Mouse (Mus musculus) thymus, adult 18-20 months (tissue): ENCODE results near the gene Gpr55.

Experiments used
- DNase-seq, 2 experiments: peaks; one replicate each; pipeline ENCODE4 v3.0.0; 2022; ENCODE audit warnings: mixed read lengths in 2 of 2

Gpr55 gene

DNA sequence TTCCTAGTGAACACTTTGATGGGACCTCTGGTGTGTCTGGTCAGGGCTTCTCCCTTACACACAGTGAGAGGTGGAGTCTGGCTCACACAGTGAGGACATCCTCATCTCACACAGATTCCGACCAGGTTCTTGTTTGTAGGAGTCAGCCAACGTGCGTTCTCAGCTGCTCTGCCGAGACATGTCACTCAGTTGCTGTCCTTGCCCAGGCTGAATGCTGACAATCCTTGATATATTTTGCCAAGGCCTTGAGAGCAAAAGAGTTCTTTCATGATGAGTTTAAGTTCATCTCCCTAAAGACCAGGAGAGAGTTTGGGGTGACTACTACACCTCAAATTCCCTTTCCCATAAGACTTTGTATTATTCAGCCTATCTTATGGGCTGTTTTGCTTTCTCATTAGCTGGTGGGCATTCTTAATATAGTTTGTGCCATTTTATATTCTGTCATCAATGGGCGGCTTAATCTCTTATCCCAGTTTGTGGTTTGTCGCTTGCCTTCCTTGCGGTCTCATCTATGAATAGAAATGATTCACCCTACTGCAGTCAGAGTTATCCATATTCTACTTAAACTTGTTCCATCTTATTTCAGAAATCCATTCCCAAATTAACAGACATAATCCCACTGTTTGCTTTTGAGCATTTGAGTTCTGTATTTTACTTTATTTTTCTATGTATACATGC lies 47.6 kb downstream of the Gpr55 start:
- no peak for DNase-seq

DNA sequence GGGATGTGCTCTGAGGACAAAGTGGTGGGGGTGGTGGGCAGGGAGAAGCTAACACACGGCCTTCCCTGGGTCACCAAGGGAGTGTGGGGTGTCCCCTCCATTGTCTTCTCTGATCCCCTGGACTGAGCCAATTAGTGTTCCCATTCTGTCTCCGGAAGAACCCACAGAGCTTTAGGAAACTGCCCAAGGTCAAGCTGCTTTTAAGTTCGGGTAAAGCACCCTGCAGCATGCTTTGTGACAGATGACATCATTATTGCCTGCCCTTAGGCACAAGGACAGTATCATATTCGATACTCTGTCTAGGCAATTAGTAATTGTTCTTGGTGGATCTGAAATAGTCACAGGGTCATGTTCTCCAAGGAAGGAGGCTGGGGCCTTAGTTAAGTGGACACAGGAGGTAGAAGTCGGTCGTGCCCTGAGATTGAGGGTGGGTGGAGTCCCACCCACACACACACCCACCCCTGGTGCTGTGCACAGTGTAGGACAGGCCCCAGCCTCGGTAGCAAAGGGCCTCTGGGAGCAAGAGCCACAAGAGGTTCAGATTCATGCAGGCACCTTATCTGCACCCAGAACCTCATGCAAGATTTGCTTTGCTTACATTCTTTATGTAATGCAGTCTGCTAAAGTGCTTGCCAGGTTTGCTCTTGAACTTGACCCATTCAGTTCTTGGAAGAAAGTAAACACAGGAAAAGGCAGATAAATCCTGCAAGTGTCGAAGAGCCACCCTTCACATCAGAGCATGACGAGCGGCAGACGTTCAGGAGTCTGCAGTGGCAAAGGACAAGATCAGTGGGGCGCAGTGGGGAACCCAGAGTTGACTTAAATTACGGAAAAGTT lies 51.8 kb downstream of the Gpr55 start:
- DNase-seq: no peak

DNA sequence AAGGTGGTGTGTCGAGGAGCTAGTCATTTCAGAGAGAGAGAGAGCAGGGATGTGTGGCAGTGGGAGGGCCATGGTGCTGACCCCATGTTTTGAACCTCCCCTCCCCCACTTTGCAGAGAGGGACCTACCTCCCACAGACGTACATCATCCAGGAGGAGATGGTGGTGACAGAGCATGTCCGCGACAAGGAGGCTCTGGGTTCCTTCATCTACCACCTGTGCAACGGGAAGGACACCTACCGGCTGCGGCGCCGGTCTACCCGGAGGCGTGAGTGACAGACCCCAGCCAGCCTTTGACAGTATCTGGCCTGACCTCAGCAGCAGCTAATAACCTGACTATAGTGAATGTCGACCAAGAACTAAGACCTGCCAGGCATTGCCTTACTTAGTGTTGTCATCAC lies 53.9 kb downstream of the Gpr55 start:
- DNase-seq: no peak

DNA sequence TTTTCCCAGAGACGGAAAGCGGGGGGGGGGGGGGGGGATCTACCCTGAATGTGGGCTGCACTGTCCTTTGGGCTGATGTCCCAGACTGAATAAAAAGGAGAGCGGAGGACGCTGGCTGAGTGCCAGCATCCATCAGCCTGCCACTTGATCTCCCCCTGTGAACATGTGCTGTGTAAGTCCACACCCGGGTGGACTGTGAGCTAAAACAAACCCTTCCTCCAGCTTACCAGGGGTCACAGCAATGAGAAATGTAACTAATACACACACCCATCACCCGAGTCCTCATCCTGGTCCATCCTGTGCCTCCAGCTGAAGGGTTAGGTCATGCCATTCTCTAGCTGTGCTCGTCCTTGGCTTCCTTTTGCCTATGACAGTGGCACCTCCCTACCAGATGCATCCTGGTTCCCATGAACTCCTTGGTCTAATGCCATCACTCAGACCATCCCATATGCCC lies 58.7 kb downstream of the Gpr55 start:
- DNase-seq: no peak

DNA sequence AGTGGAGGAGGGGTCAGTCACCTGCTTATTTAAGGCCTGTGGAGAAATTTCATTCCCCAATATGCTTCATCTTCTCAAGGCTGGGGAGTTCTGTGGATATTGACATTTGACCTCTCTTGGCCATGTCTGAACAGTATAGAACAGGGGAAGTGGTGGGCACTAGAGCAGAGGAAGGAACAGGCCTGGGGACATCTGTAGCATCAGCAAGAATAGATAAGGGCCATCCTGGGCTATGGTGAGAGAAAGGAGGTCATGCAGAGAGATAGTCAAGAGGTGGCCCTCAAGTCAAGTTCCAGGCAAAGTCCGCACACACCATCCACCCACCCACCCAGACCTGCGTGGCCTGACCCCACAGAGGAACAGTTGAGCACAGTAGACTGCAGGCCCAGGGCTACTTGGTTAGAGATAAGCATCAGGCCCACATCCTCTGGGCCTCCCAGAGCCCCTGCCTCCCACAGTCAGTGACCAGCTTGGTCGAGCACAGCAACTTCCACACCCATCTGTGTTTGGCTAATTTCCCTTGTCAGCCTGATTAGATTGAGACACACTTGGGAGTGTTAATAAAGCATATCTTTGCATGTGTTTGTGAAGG lies 59.2 kb downstream of the Gpr55 start:
- no peak for DNase-seq

DNA sequence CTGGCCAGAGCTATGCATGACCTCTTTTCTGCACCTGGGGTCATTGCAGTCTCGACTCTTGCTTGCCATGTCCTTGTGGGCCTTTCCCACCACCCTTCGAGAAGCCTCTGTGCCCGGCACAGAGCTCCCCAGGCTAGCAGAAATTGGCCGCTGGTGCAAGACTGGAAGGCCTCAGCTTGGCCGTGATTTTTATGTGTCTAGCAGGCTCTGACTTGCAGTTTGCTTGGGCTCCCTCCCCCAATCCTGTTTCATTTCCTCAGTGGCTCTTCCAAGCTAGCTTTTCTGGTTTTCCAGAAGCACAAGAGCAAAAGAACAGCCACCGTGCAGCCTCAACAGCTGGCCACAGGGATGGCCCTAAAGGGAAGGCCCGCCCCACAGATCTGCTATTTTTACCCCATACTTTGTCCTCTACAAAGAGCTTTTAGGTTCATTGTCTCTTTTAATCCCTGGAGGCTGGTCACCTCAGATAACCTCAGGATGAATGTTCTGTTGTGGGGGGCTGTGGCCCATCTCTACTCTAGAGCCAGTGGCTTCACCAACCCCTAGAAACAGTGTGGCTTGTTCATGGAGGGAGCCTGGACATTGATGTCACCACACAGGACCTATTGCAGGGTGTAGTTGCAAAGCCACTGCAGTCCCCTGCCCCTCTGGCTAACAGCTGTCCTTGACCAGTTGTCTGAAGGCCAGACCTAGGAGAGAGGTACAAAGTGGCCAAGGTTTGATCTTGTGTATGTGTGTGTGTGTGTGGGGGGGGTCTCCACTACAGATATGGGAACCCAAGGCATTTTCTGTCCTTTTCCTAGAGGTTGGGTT lies 60.1 kb downstream of the Gpr55 start:
- DNase-seq: no peak

DNA sequence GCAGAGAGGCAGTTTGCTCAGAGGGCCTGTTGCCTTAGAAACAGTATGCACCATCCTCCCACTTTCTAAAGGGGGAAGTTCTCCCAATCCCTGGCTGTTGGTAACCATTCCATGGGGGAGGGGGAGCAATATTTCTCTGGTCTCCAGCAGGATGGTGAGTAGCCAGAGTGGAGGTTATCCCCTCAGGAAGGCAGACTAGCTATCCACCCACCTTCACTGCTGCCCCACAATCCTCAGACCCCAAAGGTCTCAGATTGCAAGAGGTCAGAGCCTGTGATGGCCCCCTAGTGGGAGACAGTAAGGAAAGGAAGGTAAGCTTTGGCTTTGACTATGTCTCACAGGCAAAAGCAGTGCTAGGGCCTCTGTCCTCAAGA lies 61.4 kb downstream of the Gpr55 start:
- no peak for DNase-seq

DNA sequence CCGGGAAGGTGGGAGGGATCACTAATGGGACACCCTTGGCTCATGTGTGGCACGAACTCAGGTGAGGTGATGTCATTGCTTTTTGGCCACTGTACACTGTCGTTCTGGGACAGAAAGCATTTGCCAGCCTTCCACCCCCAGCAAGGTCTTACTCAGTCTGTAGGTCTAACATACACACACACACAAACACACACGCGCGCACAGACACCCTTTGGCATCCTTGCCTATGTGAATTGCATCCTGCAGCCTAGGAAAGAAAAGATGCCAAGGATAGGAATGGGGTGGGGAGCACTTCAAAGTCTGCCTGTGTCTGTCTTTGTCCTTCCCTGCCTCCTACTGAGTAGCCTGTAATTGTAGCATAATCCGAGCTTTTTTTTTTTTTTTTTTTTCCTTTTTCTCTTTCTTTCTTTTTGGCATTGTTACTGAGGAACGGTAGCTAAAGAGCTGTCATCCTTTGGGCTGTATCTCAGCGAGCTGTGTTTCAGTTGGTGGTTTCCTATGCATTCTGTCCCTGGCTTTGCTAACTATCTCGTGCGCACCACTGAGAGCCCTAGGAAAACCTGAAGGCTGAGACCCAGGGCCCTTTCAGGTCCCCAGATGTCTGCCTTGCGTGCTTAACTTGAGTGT lies 61.9 kb downstream of the Gpr55 start:
- DNase-seq: no peak

DNA sequence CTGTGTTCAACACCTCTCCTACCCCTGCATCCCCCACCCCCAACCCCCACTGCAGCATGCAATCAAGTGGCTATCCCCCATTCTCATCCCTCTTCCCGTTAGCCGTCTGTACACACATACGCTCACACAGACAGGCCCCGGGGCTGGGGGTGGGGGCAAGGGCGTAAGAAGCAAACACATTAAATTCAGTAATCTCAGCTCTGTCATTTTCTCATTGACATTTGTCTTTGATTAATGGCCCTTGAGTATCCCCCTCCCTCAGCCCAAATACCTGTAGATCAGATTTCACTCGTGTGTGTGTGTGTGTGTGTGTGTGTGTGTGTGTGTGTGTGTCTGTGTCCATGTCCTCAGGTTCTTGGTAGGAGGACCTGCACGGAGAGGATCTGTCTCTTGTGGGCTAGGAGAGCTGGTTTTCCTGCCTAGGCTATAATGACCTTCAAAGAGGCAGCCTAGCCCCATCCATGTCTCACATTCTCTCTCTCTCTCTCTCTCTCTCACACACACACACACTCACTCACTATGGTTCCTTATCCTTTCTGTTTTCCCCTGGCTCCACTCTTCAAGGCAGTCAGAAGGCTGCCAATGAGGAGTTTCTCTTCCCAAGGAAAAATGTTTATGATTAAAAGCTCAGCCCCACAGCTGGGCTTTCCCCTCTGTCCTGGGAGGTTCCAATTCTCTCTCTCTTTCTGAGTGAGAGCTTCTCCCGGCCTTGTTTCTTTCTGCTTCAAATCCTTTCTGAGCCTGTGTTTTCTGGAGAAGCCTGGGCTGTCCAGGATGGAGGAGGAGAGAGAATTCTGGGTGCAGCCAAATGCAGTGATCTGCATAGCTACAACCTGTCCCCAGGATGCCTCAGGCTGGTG lies 62.7 kb downstream of the Gpr55 start:
- no peak for DNase-seq

DNA sequence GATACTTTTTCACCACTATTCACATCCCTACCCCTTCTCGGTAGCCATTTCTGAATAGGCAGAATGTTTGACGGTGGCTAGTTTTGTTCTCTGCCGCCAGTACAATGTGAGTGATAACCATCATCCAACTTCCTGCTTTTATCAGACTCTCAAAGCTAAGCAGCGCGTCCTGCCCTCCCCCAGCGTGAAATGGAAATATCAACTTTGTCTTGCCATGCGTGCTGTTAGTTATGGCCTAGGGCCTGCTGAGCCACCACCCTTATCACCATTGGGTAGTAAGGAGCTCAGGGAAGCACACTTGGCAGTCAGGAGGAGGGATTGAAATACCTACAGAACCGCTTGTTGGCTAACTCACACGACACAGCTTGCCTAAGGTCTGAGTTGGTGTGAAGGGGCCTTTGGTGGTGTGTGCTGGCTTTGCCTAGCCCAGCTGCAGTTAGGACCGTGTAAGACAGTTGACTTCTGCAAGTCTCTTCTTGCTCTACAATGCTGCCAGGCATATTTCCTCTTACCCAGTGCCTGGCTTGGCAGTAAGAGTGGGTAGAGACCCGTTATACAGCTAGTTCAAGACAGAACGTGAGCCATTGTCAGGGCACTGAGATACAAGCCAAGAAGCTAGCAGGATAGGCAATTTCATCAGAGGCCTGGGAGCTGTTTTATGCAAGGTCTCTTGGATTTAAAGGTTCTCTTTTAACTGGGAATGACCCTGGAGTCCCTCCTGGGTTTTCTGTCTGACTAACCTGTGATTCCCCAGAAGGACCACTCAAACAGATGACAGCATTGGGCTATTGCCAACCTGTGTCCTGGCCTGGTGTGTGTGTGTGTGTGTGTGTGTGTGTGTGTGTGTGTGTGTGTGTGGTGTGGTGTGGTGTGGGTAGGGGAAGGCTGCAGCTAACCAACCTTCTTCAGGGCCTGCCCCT lies 63.8 kb downstream of the Gpr55 start:
- no peak for DNase-seq

DNA sequence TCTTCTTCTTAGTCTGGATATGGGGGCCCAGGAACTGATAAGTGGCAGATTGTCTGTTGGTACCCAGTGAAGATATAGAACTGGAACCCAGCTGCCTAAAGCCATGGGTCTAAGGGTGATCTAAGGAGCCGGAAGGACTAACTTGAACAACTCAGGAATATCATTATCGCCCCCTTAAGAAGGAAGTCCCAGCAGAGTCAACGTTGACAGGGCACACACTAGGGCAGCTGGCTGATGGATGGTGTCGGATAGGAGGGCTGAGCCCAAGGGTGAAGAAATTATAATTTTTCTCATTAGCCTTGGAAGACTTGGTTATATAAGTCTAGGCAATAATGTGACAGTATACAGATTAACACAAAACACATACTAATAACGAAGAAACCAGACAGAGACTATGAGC lies 64.7 kb downstream of the Gpr55 start:
- no peak for DNase-seq

DNA sequence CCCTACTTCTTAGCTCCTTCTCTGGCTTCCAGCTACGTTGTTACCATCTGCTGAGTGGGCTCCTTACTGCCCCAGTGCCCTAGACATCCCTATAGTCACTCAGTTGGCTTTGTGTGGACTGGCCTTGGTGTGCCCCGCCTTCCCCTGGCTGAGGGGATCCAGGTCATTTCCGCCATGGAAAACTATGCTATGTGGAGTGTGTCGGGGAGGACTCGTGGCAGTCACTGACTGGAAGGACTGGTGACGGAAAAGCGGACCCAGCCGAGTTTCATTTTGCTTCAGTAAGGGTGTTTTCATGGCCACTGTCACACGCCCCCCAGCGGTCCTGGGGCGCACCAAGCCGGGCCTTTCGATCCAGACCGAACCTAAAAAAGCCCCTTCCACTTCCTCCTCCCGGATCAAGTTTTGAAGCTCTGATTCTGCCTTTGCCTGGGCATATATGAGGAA lies 65.4 kb downstream of the Gpr55 start:
- DNase-seq: peak; percentile 26 to 43

DNA sequence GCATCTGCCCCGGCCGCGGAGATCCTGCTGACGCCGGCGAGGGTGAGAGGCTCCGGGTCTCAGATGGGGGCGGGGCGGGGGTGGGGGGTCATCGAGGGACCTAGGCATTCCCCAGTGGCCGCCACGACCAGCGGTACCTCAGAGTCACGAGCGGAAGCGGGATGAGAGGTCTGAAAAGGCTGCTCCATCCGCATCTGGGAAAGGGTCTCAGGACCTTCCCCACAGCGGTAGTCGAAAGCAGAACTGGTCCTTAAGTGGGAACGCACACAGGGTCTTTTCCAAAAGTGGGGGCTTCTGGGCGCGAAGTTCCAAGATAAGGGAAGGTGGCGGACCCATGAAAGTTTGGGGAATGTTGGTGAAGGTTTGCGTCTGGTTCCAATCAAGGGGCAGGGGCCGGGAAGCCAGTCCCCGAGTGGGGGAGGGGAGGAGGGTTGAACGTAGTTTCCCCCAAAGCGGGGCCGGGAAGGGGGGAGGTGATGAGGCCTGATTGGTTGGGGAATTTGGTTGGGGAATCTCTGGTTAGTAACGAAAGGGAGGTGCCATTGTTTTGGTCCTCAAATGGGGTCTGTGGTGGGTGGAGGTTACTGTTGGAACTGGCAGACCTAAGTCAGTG lies 66.0 kb downstream of the Gpr55 start:
- peak; percentile 19 to 43 for DNase-seq

DNA sequence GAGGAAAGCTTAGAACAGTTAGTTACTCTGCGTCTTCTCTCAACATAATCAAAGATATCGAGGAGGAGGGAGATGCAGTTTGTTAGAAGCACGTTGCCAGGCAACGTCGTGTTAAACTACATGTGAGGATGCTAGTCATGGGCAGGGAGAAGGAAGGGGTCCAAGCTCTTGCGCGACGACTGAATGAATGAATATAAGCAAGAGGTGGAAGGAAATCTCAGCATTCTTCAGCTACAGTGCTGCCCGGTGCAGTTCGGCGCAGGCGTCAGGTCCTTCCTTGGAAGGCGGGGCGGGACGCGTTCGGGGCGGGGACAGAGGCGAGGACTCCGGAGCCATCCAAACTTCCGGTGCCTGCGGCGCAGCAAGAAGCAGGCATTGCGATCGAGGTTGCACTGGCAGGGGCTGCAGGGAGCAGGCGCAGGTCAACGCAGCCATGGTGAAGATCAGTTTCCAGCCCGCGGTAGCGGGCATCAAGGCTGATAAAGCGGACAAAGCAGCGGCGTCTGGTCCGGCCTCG lies 66.5 kb downstream of the Gpr55 start, which contains the start of gene Itm2c:
Itm2c (plus strand) TSS at position 51 of the 517 bp plus-strand sequence.
- DNase-seq: peak; percentile 76 to 79
